Mouse (Mus musculus) CH12.LX (cell line): Measurements from ENCODE around the gene Dync2h1. TPM values are rescaled to one million over a fixed set of nuclear protein-coding genes. Genes with fewer than 3 reads are reported as not detected.

Source experiments
- DNase-seq: peaks from one replicate; pipeline ENCODE4 v3.0.0-alpha.2; 2013; ENCODE audit errors: extremely low read depth
- H3K27ac ChIP-seq: 2 replicates; pipeline ENCODE4 v1.5.1; 2012; ENCODE audit warnings: low read depth, mild to moderate bottlenecking, control low read depth, moderate library complexity; ENCODE audit not compliant: insufficient read depth
- H3K27me3 ChIP-seq: replicated peaks from 2 replicates; pipeline ENCODE3; 2012; ENCODE audit warnings: inconsistent platforms
- H3K36me3 ChIP-seq, 2 experiments: replicated peaks in 1 of 2; 2 replicates each; pipeline versions ENCODE3 to v1.6.1; 2012; ENCODE audit warnings: inconsistent platforms in 1 of 2, low read length in 1 of 2, mild to moderate bottlenecking in 1 of 2, mixed read lengths in 1 of 2, moderate library complexity in 1 of 2; ENCODE audit not compliant: control insufficient read depth in 1 of 2, insufficient read depth in 1 of 2
- H3K4me1 ChIP-seq, 2 experiments: 2 replicates each; pipeline ENCODE4 v1.6.1; 2012; ENCODE audit warnings: inconsistent platforms in 1 of 2, moderate library complexity in 1 of 2; ENCODE audit not compliant: insufficient read depth in 2 of 2, control insufficient read depth in 1 of 2
- H3K4me2 ChIP-seq: 2 replicates; pipeline ENCODE4 v1.6.1; 2012; ENCODE audit warnings: low read depth, mild to moderate bottlenecking, control low read depth; ENCODE audit not compliant: poor library complexity, insufficient read depth, severe bottlenecking
- H3K4me3 ChIP-seq, 3 experiments: fragments of 150-350 bp in 1 of 3; sonication (generic) in 1 of 3; replicated peaks in 1 of 3; 2 replicates each; pipeline versions ENCODE3 to v1.5.1; 2011 to 2012; ENCODE audit warnings: low read depth in 2 of 3, low read length in 2 of 3, mild to moderate bottlenecking in 2 of 3, moderate library complexity in 2 of 3, control low read depth in 1 of 3, improper control_type of control experiment in 1 of 3, inconsistent platforms in 1 of 3, mixed read lengths in 1 of 3; ENCODE audit not compliant: poor library complexity in 1 of 3
- H3K79me2 ChIP-seq: replicated peaks from 2 replicates; pipeline ENCODE4 v1.6.1; 2012; ENCODE audit warnings: mild to moderate bottlenecking, moderate library complexity; ENCODE audit not compliant: control insufficient read depth, poor library complexity, insufficient read depth, severe bottlenecking; ENCODE audit errors: extremely low read depth
- H3K9ac ChIP-seq: 2 replicates; pipeline ENCODE4 v1.6.1; 2012; ENCODE audit warnings: low read depth, mild to moderate bottlenecking, control low read depth, moderate library complexity; ENCODE audit not compliant: insufficient read depth
- H3K9me3 ChIP-seq: replicated peaks from 2 replicates; pipeline ENCODE3; 2012; ENCODE audit warnings: low read length, inconsistent platforms, mixed read lengths
- CHD2 ChIP-seq: IDR thresholded peaks from 2 replicates; pipeline ENCODE4 v1.6.1; 2011; ENCODE audit warnings: low read length, improper control_type of control experiment
- E2F4 ChIP-seq: IDR thresholded peaks from 2 replicates; pipeline ENCODE4 v1.6.1; 2011; ENCODE audit warnings: low read depth, low read length, improper control_type of control experiment; ENCODE audit not compliant: insufficient replicate concordance
- EP300 ChIP-seq: IDR thresholded peaks from 2 replicates; pipeline ENCODE4 v1.6.1; 2011; ENCODE audit warnings: low read length, improper control_type of control experiment
- ETS1 ChIP-seq: conservative IDR thresholded peaks from 2 replicates; pipeline ENCODE4 v1.6.1; 2012; ENCODE audit warnings: low read depth, mild to moderate bottlenecking, inconsistent platforms, low read length, improper control_type of control experiment, moderate library complexity
- HCFC1 ChIP-seq: IDR thresholded peaks from 2 replicates; pipeline ENCODE4 v1.6.1; 2012; ENCODE audit warnings: low read depth, mild to moderate bottlenecking, inconsistent platforms, low read length, improper control_type of control experiment
- IRF4 ChIP-seq: IDR thresholded peaks from 2 replicates; pipeline ENCODE4 v1.6.1; 2014; ENCODE audit warnings: low read depth, mild to moderate bottlenecking, inconsistent platforms, low read length, improper control_type of control experiment
- JUN ChIP-seq: IDR thresholded peaks from 2 replicates; pipeline ENCODE4 v1.6.1; 2011; ENCODE audit warnings: low read depth, mild to moderate bottlenecking, low read length, improper control_type of control experiment, moderate library complexity; ENCODE audit not compliant: insufficient read depth
- JUND ChIP-seq: conservative IDR thresholded peaks from 2 replicates; pipeline ENCODE4 v1.6.1; 2011; ENCODE audit warnings: low read depth, low read length, improper control_type of control experiment
- KAT2A ChIP-seq: IDR thresholded peaks from 2 replicates; pipeline ENCODE4 v1.6.1; 2012; ENCODE audit warnings: low read length, improper control_type of control experiment, inconsistent platforms; ENCODE audit not compliant: insufficient replicate concordance
- MAFK ChIP-seq: IDR thresholded peaks from 2 replicates; pipeline ENCODE4 v1.6.1; 2011; ENCODE audit warnings: low read length, improper control_type of control experiment; ENCODE audit not compliant: insufficient replicate concordance
- MAX ChIP-seq: IDR thresholded peaks from 2 replicates; pipeline ENCODE4 v1.6.1; 2011; ENCODE audit warnings: low read length, improper control_type of control experiment
- MAZ ChIP-seq: IDR thresholded peaks from 2 replicates; pipeline ENCODE4 v1.6.1; 2012; ENCODE audit warnings: low read depth, mild to moderate bottlenecking, inconsistent platforms, low read length, improper control_type of control experiment, moderate library complexity
- MEF2A ChIP-seq: IDR thresholded peaks from 2 replicates; pipeline ENCODE4 v1.6.1; 2014; ENCODE audit warnings: low read depth, mild to moderate bottlenecking, inconsistent platforms, low read length, improper control_type of control experiment, borderline replicate concordance
- MXI1 ChIP-seq: IDR thresholded peaks from 2 replicates; pipeline ENCODE4 v1.6.1; 2011; ENCODE audit warnings: mild to moderate bottlenecking, low read depth, low read length, improper control_type of control experiment
- MYC ChIP-seq: IDR thresholded peaks from 2 replicates; pipeline ENCODE4 v1.6.1; 2011; ENCODE audit warnings: low read depth, mild to moderate bottlenecking, improper control_type of control experiment, low read length
- NELFE ChIP-seq: IDR thresholded peaks from 2 replicates; pipeline ENCODE4 v1.6.1; 2011; ENCODE audit warnings: low read depth, low read length, improper control_type of control experiment
- PAX5 ChIP-seq: IDR thresholded peaks from 2 replicates; pipeline ENCODE4 v1.6.1; 2012; ENCODE audit warnings: low read length, inconsistent platforms, mixed read lengths
- POLR2A ChIP-seq: IDR thresholded peaks from 2 replicates; pipeline ENCODE4 v1.6.1; 2011; ENCODE audit warnings: low read depth, mild to moderate bottlenecking, improper control_type of control experiment, low read length
- POLR2AphosphoS2 ChIP-seq: IDR thresholded peaks from 2 replicates; pipeline ENCODE4 v1.6.1; 2011; ENCODE audit warnings: low read depth, low read length, improper control_type of control experiment
- RAD21 ChIP-seq: IDR thresholded peaks from 2 replicates; pipeline ENCODE4 v1.6.1; 2011; ENCODE audit warnings: low read depth, mild to moderate bottlenecking, low read length, improper control_type of control experiment, moderate library complexity
- RCOR1 ChIP-seq: conservative IDR thresholded peaks from 2 replicates; pipeline ENCODE4 v1.6.1; 2012; ENCODE audit warnings: low read depth, mild to moderate bottlenecking, inconsistent platforms, low read length, improper control_type of control experiment
- SMC3 ChIP-seq: IDR thresholded peaks from 2 replicates; pipeline ENCODE4 v1.6.1; 2011; ENCODE audit warnings: low read depth, low read length, improper control_type of control experiment
- UBTF ChIP-seq: IDR thresholded peaks from 2 replicates; pipeline ENCODE4 v1.6.1; 2012; ENCODE audit warnings: low read depth, mild to moderate bottlenecking, inconsistent platforms, low read length, improper control_type of control experiment, moderate library complexity
- USF1 ChIP-seq: IDR thresholded peaks from 2 replicates; pipeline ENCODE4 v1.6.1; 2014; ENCODE audit warnings: low read depth, mild to moderate bottlenecking, inconsistent platforms, low read length, improper control_type of control experiment
- USF2 ChIP-seq: conservative IDR thresholded peaks from 2 replicates; pipeline ENCODE4 v1.6.1; 2011; ENCODE audit warnings: low read depth, low read length, improper control_type of control experiment
- ZC3H11A ChIP-seq: IDR thresholded peaks from 2 replicates; pipeline ENCODE4 v1.6.1; 2012; ENCODE audit warnings: low read depth, mild to moderate bottlenecking, inconsistent platforms, low read length, improper control_type of control experiment
- ZKSCAN1 ChIP-seq: IDR thresholded peaks from 2 replicates; pipeline ENCODE4 v1.6.1; 2012; ENCODE audit warnings: low read depth, inconsistent platforms, low read length, improper control_type of control experiment, borderline replicate concordance
- ZMIZ1 ChIP-seq: IDR thresholded peaks from 2 replicates; pipeline ENCODE4 v1.6.1; 2012; ENCODE audit warnings: low read depth, mild to moderate bottlenecking, inconsistent platforms, low read length, improper control_type of control experiment
- ZNF384 ChIP-seq: IDR thresholded peaks from 2 replicates; pipeline ENCODE4 v1.6.1; 2012; ENCODE audit warnings: low read depth, low read length, improper control_type of control experiment, inconsistent platforms
- dilution Hi-C: fragments of 300-500 bp; cut with MboI; formaldehyde crosslinking; loops from 2 replicates; pipeline ENCODE4 v1.14.3; 2020; ENCODE audit warnings: low sequenced_read_pairs; ENCODE audit not compliant: extremely low pct_unique_long_range_greater_than_20kb, extremely low pct_ligation_motif_present
- in situ Hi-C: fragments of 300-500 bp; cut with MboI; formaldehyde crosslinking; loops from 3 replicates; pipeline ENCODE4 v1.14.3; 2019; ENCODE audit warnings: low sequenced_read_pairs, low pct_ligation_motif_present, low pct_unique_long_range_greater_than_20kb, mixed read lengths
- polyA plus RNA-seq: library from polyadenylated mRNA; unstranded; fragments of >175 nt; gene quantifications from 2 replicates; pipeline ENCODE4 v1.2.1, GENCODE M21; 2012; ENCODE audit warnings: low read depth; ENCODE audit not compliant: insufficient read length
- total RNA-seq, 2 experiments: library from RNA; depleted of rRNA; stranded (reverse); fragments of 300-350 nt in 1 of 2; fragments of >200 nt in 1 of 2; gene quantifications; 2 replicates each; pipeline ENCODE4 v1.2.3; 2012 to 2014

The Dync2h1 gene
- total and polyA plus RNA-seq, 3 experiments = 2.9 to 4.9 (median 4.0) TPM

DNA sequence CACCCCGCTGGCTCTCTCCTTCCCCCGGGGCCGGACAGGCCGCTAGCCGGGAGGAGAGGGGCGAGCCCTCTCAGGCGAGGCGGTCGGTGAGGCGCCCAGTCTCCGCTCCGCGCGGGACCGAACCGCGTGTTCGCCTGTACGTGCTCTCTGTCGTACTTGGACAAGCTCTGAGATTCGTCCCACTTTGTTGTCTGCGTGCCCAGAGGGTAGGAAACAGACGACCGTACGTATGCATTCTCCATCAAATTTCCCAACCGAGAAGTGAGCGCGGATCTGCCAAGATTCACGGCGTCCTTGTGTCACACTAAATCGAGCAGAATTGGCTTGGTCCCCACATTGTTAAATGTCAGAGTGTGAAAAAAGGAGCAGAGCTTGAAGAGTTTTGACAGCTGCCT lies 648 bp upstream of the Dync2h1 start:
- no peaks in the 10 kb centered on the region for H3K9me3 ChIP-seq
- no peak for DNase-seq
- H3K4me2 ChIP-seq = peak overlapping the region; percentile 90
- H3K27ac ChIP-seq = peak overlapping the region; percentile 45
- H3K4me1 ChIP-seq = peaks cover 0 to 38% of the 10 kb centered on the region in 2 experiments; a peak in 3 of 4 replicates
- H3K36me3 ChIP-seq = peaks cover 0 to 35% of the 10 kb centered on the region in 2 experiments
- peak overlapping the region; percentile 66 to 98 (median 94) for H3K4me3 ChIP-seq
- peaks cover 43% of the 10 kb centered on the region for H3K79me2 ChIP-seq
- TF ChIP-seq MAX (no peak), RAD21 (no peak), E2F4 (no peak), EP300 (no peak), POLR2A (no peak), ZMIZ1 (no peak), SMC3 (no peak), MXI1 (no peak), MAFK (no peak), KAT2A (no peak), CHD2 (no peak), ZNF384 (no peak), MEF2A (no peak), JUND (no peak), IRF4 (no peak), MYC (no peak; the same call in 1 of the 2 replicates), NELFE (no peak), MAZ (no peak), HCFC1 (no peak), USF2 (no peak)
- in situ Hi-C loops (no loop called here), dilution Hi-C loops (no loop called here)
- no peaks in the 10 kb centered on the region for H3K27me3 ChIP-seq
- peak overlapping the region; percentile 88 for H3K9ac ChIP-seq

DNA sequence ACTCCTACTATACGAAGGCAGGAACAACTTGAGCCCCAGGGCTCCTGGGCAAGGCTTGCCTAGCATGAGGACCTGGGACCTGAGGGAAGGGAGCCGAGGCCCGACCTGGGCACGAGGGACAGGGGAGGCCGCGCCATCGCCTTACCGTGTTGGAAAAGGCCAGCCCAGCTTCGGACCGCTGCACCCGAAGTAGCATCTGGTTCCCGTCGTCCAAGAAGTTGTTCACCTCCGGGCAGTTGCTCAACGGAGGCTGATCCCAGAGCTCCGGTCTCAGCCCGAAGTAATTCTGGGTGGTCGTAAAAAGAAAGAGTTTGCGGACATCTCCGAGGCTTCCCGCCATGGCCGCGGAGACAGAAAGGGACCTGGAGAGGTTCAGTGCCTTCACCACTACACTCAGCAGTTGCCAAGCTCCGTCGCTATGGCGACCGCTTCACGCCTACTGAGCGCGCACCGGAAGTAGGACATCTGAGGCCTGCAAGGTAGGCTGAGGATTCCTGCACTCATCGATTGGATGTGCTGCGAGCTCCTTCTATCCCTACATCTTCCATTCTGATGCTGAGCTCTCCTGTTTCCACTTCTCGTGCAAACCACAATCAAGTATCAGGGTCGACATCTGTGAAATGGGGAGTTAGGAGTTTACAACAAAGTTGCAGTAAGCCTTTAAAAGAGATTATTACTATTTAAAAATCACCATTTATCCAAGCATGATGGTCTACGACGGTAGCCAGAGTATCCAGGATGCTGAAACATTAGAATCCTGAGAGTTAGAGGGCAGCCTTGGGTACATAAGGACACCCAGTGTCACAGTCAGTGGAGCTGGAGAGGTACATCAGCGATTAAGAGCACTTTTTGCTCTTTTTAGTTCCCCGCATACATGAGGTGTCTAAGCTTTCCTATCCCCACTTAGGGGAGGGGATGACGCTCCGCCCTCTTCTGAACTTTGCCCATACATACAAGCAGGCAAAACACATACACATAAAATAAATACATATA lies 7.3 kb downstream of the Dync2h1 start:
- H3K4me1 ChIP-seq = peaks cover 0 to 21% of the 10 kb centered on the region in 2 experiments; a peak in 2 of 4 replicates
- H3K27ac ChIP-seq = no peak overlapping the region
- peak; percentile 96 for DNase-seq
- no peaks in the 10 kb centered on the region for H3K27me3 ChIP-seq
- peak overlapping the region; percentile 63 to 72 (median 64) for H3K4me3 ChIP-seq
- peak overlapping the region; percentile 34 for H3K9ac ChIP-seq
- H3K79me2 ChIP-seq = peaks cover 3% of the 10 kb centered on the region; the same call in 1 of the 2 replicates
- in situ Hi-C loops (no loop called here), dilution Hi-C loops (no loop called here)
- peaks cover 0 to 33% of the 10 kb centered on the region in 2 experiments for H3K36me3 ChIP-seq
- H3K4me2 ChIP-seq = peak overlapping the region; percentile 67
- no peaks in the 10 kb centered on the region for H3K9me3 ChIP-seq
- TF ChIP-seq JUN = no peak
- no peak for TF ChIP-seq UBTF
- TF ChIP-seq CHD2 = no peak
- no peak for TF ChIP-seq IRF4
- peak; percentile 61; the same call in 1 of the 2 replicates for TF ChIP-seq POLR2A
- TF ChIP-seq ETS1 = no peak
- peak; percentile 73 for TF ChIP-seq PAX5
- no peak for TF ChIP-seq ZKSCAN1
- no peak for TF ChIP-seq NELFE
- no peak for TF ChIP-seq EP300
- TF ChIP-seq USF2 = no peak
- no peak for TF ChIP-seq ZNF384
- no peak for TF ChIP-seq SMC3
- peak; percentile 65; the same call in 1 of the 2 replicates for TF ChIP-seq POLR2AphosphoS2
- no peak for TF ChIP-seq ZC3H11A
- TF ChIP-seq MAZ = no peak
- TF ChIP-seq RCOR1 = no peak
- TF ChIP-seq RAD21 = no peak
- no peak for TF ChIP-seq USF1
- TF ChIP-seq MXI1 = peak; percentile 97
- TF ChIP-seq ZMIZ1 = no peak
